Mouse (Mus musculus) left cerebral cortex, adult 8-10 months (tissue): ENCODE measurements at regions not wholly inside any gene's neighbourhood (a gene's known extent, or its start where the extent isn't known, plus 50 kb on each side); places are given as distances from the start of the nearest gene placed in this dataset.
A peak's percentile ranks its signal among the peaks of the same experiment; 100 is the strongest.
"Not testable (repeated sequence)": the region's sequence is repeated elsewhere in the genome, so short reads cannot be mapped to it uniquely, and the experiment has no call there.

Experiments used
- DNase-seq, 2 experiments: peaks; one replicate each; pipeline ENCODE4 v3.0.0; 2022; ENCODE audit warnings: low spot score in 2 of 2

GRCm38 (mm10) chr5:63331186-63331585, 317.7 kb upstream of the Nwd2 start:
- DNase-seq: no peak

GRCm38 (mm10) chr5:63351108-63351507, 297.8 kb upstream of the Nwd2 start:
- DNase-seq: no peak

DNA sequence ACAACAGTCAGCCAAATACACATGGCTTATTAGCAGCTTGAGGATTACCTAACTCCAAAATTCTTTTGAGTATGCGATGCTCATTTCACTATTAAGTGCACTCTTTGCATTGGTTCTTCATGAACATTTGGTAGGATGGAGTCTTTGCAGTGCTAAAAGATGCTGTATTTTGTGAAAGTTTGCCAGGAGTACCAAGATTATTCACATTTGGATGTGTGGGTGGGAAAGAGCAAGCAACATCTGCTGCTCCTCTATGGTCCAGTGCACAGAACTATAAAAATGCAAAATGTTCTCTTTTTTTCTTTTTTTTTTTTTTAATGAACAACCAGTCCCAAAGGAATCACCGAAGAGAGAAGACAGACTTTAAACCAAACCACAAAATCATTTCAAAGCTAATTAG, 256.9 kb upstream of the Nwd2 start:
- peak in 1 of 2 experiments; percentile 49 for DNase-seq

DNA sequence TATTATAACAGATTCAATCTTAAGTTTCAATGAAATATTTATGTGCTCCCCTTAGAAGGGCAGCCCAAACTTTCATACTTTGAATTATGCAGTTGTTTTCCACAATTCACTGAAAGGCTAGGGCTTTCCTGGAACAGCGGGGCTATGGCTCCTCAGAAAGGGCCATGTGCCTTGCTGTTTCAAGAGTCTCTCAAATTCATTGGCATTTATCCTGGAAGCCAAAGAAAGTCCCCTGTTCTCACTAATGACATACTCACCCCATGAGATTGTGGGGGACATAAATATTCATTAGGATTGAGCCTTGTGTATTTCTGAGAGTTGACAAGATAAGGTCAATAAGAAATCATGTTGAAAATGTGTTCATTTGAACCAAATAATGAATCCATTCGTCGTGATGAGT, 250.9 kb upstream of the Nwd2 start:
- no peak for DNase-seq

- DNase-seq: no peak
Measured at GRCm38 (mm10) chr5:63430167-63430566, 218.7 kb upstream of the Nwd2 start.

- DNase-seq: no peak
Measured at GRCm38 (mm10) chr5:63444407-63444806, 204.5 kb upstream of the Nwd2 start.

GRCm38 (mm10) chr5:63445171-63445570, 203.7 kb upstream of the Nwd2 start:
- DNase-seq: peak in 1 of 2 experiments; percentile 7

DNA sequence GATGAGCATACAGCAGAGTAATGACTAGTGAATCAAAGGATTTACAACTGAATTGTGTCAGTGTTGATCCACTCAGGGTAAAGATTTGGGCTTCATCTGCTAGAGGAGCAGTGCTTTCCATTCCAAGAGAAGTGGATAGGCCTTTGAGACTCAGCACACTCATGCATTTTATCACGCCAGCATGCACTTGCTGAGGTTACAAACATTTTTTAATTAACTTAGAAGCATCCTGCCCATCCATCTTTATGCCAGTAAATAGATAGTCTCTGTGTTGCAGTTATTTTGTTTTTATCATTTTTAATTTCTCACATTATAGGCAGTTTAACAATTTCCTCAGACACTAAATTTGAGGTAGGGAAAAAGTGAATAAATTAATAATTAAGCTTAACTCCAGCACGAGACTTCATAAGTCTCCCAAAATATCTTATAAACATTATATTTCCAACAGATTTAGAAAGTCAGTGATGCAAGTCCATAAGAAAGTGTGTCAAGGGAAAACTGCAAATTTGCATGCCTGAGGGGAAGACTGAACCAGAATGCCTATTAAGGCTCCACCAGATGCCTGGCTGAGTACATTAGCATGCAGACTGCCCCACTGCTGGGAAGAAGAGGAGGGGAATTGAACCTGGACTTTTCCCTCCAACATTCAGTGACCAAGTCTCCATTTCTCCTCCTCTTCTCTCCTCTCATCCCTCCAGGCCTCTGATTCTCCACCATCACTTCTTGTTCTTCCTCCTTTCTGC, 180.2 kb upstream of the Nwd2 start:
- DNase-seq: no peak

GRCm38 (mm10) chr5:63469701-63470100, 179.2 kb upstream of the Nwd2 start:
- DNase-seq: no peak

DNA sequence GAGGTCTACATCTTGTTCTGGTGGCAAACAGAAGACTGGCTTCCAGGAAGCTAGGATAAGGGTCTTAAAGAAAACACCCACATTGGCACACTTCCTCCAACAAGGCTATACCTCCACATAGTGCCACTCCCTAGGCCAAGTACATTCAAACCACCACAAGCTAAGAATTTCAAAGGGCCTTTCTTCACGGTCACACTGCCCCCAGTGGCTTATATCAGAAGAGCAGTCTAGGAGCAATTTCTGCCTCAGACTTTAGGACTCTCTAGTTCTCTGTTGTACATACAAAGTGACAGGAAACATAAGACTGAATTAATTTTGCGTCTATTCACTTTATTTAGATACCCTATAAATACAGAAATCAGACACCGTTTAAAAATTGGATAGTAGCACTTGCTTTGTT, 175.7 kb upstream of the Nwd2 start:
- no peak for DNase-seq

GRCm38 (mm10) chr5:63476240-63476973, 172.5 kb upstream of the Nwd2 start:
- no peak for DNase-seq

GRCm38 (mm10) chr5:63498952-63499351, 149.9 kb upstream of the Nwd2 start:
- DNase-seq: peak; percentile 8 to 84

DNA sequence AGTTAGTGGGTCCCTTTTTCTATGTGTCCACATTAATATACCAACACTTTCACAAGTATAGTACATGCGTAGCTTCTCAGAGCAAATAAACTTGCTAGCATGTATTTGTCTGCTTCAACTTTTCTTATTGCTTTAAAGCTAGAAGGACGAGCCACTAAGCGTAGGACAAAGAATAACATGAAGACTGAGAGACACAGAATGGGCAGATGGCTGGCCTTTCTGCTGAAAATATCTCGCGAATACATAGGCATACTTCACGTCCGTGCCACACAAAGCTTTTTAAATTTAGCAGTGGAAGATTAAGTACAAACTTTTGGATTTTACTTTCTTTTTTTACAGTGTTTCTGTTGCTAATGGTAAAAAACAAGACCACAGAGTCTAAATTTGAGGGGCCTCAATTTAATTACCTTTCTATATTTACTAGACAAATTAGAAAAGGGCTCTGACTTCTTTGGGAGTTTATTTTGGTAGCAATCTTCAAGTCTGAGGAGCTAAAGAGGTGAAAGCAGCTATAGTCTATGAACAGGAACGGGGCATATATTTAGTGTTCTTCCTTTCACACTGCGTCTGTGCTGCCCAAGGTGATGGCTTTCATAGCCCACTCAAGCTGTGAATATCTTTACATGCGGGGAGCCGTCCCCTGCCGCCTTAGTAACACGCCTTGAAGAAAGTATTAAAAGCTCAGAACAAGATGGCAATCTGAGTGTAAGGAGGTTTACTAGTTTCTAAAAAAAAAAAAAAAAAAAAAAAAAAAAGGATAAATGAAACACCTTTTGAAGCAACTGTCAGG, 145.7 kb upstream of the Nwd2 start:
- DNase-seq: peak in 1 of 2 experiments; percentile 72

DNA sequence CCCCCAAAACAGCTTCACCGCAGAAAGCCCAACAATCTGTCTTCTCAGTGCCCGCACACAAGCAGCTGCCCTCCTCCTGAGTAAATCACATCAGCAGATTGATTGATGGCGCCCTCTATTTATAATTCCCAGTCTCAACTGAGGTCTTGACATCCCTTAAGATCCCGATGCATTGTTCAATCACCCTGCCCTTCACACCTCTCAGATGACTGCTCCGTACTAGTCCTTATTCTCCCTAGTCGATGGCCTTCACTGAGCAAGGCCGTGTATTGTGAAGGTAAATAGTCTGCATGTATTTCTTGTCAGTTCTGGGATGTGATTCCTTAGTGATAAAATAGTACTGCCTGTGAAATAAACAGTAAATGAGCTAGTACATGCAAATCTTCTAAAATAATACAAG, 114.7 kb upstream of the Nwd2 start:
- DNase-seq: no peak

DNA sequence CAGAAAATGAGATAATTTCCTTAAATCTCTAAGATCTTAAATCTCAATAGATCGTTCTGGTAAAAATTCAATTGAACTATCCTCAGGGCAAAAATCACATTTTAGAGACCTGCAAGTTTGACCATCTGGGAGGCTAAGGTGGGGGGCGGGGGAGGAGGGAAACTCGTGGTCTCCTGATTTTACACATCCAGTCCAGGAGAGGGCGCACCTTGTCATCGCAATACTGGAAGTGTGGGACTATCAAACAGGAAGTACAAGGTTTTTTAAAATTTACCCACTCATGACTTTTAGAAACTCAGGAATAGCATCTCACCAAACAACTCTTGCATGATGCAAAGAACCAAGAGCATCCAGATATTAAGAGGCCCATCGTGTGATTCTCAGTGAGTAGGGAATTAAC, 108.4 kb upstream of the Nwd2 start:
- no peak for DNase-seq

DNA sequence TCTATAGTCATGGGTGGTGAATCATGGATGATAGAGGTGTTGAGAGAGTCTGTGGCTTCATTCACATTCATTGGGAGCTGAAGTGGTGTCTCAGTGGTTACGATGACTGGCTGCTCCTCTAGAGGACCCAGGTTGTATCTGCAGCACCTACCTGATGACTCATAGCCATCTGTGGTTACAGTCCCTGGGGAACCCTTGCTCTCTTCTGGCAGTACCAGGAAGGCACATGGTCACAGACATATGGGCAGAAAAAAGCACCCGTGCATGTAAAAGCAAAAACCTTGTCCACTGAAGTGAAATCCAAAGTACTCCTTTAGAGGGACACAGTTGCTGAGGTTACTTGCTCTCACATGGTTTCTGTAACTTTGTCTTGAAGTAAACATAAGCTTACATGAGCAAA, 103.4 kb upstream of the Nwd2 start:
- DNase-seq: no peak

GRCm38 (mm10) chr5:63565891-63566290, 83.0 kb upstream of the Nwd2 start:
- not testable (repeated sequence) for DNase-seq

GRCm38 (mm10) chr5:63575401-63575800, 73.5 kb upstream of the Nwd2 start:
- no peak for DNase-seq

GRCm38 (mm10) chr5:63579409-63579808, 69.5 kb upstream of the Nwd2 start:
- DNase-seq: no peak

DNA sequence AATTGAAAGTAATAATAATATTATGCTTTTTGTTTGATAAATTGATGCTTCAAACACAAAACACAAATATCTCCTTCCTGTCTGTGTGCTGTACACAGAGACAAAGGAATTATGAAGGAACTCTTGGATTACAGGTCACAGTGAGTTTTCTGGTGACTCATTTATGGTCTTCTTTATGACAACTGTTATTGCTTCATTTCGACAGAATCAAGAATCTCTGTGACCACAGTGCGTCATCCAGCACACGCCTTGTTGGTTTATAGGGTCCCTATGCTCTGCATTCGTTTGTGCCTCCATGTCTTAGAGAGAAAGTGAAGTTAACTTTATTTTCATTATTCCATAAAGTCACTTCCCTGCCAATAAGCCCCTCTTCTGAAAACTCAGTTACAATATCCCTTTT, 61.9 kb upstream of the Nwd2 start:
- no peak for DNase-seq

- DNase-seq: no peak
Measured at GRCm38 (mm10) chr5:63587855-63588254, 61.0 kb upstream of the Nwd2 start.
